Comparison of ENCODE assay signal across 18 mouse cellular contexts in the genomic region with DNA sequence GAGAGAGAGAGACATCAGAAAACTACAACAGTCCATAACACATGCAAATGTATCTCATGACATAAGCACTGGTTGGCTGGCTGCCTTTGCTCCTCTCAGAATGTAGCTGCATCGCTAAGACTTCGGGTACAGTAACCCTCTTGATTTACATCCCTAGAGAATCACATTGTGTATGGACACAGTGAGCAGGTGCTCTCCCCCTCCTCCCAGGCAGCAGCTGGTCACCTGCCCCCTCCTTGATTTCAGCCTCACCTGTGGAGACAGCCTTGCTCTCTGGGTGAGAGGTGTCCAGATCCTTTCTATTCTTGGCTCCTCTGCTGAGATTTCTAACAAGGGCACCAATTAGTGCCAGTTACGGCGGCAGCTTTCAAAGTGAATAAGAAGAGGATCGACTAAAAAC.
DNase-seq lines count a peak whose midpoint lies in the region; ATAC-seq and TF ChIP-seq lines count a peak whose summit lies in the region.
"Had no signal": no experiment of that assay in that cellular context is flagged by ENCODE, and none has a peak within 500 bp of the region (broad histone marks: within the 10 kb centered on the region; RNA-seq: fewer than 3 reads in every experiment).

No protein-coding gene starts in this region.

- H3K4me2 ChIP-seq in hindbrain, embryonic 13.5 days, result no peak overlapping the region
- no peak overlapping the region for H3K4me2 ChIP-seq in hindbrain, embryonic 11.5 days (replicated peaks; ENCODE audit: low read depth, low read length)
- H3K4me2 ChIP-seq: intestine, embryonic 15.5 days; liver, embryonic 13.5 days; stomach, embryonic 15.5 days had no signal

- H3K4me1 ChIP-seq in hindbrain, embryonic 13.5 days (replicated peaks), result peaks cover 2% of the 10 kb centered on the region; the same call in 1 of the 2 replicates
- H3K4me1 ChIP-seq in hindbrain, embryonic 11.5 days (replicated peaks; ENCODE audit: control insufficient read depth, insufficient read depth, low read length), result no peaks in the 10 kb centered on the region
- H3K4me1 ChIP-seq in lung, adult 2 months (ENCODE audit: control insufficient read depth, insufficient read depth, low read length), result no peaks in the 10 kb centered on the region
- H3K4me1 ChIP-seq: intestine, embryonic 15.5 days; limb, embryonic 10.5 days; liver, embryonic 13.5 days; stomach, embryonic 15.5 days had no signal

- H3K4me3 ChIP-seq in hindbrain, embryonic 13.5 days, result no peak overlapping the region
- H3K4me3 ChIP-seq in hindbrain, embryonic 11.5 days (ENCODE audit: low read depth, low read length), result no peak overlapping the region
- no peak overlapping the region for H3K4me3 ChIP-seq in lung, adult 2 months (replicated peaks; ENCODE audit: extremely low read depth, low read depth, low read length)
- H3K4me3 ChIP-seq: intestine, embryonic 15.5 days; limb, embryonic 10.5 days; liver, embryonic 13.5 days; stomach, embryonic 15.5 days had no signal

- no peak for TF ChIP-seq CTCF in lung, adult 2 months (IDR thresholded peaks at IDR 0.05; ENCODE audit: insufficient read depth, low read length)

- H3K9ac ChIP-seq in hindbrain, embryonic 13.5 days, result no peak overlapping the region
- no peak overlapping the region for H3K9ac ChIP-seq in hindbrain, embryonic 11.5 days (ENCODE audit: low read depth, low read length)
- H3K9ac ChIP-seq: intestine, embryonic 15.5 days; liver, embryonic 13.5 days; stomach, embryonic 15.5 days had no signal

- 53% methylated on average over 5 of the region's 5 CpGs for WGBS in hindbrain, embryonic 13.5 days
- 64% methylated on average over 5 of the region's 5 CpGs for WGBS in hindbrain, embryonic 11.5 days
- WGBS in lung, adult 2 months, result 61% methylated on average over 5 of the region's 5 CpGs

- H3K9me3 ChIP-seq in hindbrain, embryonic 13.5 days, result no peaks in the 10 kb centered on the region
- no peaks in the 10 kb centered on the region for H3K9me3 ChIP-seq in hindbrain, embryonic 11.5 days (ENCODE audit: control insufficient read depth, low read length)
- H3K9me3 ChIP-seq: intestine, embryonic 15.5 days; limb, embryonic 10.5 days; liver, embryonic 13.5 days; stomach, embryonic 15.5 days had no signal

- H3K27ac ChIP-seq in hindbrain, embryonic 13.5 days, result no peak overlapping the region
- no peak overlapping the region for H3K27ac ChIP-seq in hindbrain, embryonic 11.5 days (ENCODE audit: low read depth, low read length)
- H3K27ac ChIP-seq: intestine, embryonic 15.5 days; kidney, postnatal 0 days; limb, embryonic 10.5 days; liver, embryonic 13.5 days; stomach, embryonic 15.5 days had no signal

- H3K27me3 ChIP-seq in hindbrain, embryonic 13.5 days, result no peaks in the 10 kb centered on the region
- H3K27me3 ChIP-seq in hindbrain, embryonic 11.5 days (ENCODE audit: control insufficient read depth, insufficient read depth, low read length), result no peaks in the 10 kb centered on the region
- H3K27me3 ChIP-seq: intestine, embryonic 15.5 days; liver, embryonic 13.5 days; stomach, embryonic 15.5 days had no signal

- peak; percentile 22 to 40 for DNase-seq in cerebellum, postnatal 14 days
- DNase-seq in cerebellum, postnatal 4 days (ENCODE audit: low spot score in 2 of 2), result no peak
- no peak for DNase-seq in hindbrain, embryonic 11.5 days (ENCODE audit: low spot score)
- peak; percentile 39 to 40 for DNase-seq in right cerebral cortex, postnatal 10 days (ENCODE audit: low spot score in 2 of 2)
- no peak for DNase-seq in right cerebral cortex, adult 18-20 months
- DNase-seq in lung, adult 2 months, result no peak
- DNase-seq: cerebellum, adult 11 months; embryo, embryonic 11 days; heart, postnatal 10 days; liver, embryonic 13.5 days; lung, postnatal 4 days; thymus, postnatal 14 days had no signal

- H3K36me3 ChIP-seq in hindbrain, embryonic 13.5 days, result no peaks in the 10 kb centered on the region
- no peaks in the 10 kb centered on the region for H3K36me3 ChIP-seq in hindbrain, embryonic 11.5 days (ENCODE audit: control insufficient read depth, insufficient read depth, low read length)
- H3K36me3 ChIP-seq: intestine, embryonic 15.5 days; limb, embryonic 10.5 days; liver, embryonic 13.5 days; stomach, embryonic 15.5 days had no signal

- 0 out of 2 replicates have a peak, but pooled peaks have one; percentile 13 for ATAC-seq in hindbrain, embryonic 13.5 days (ENCODE audit: low FRiP score)
- no peak for ATAC-seq in hindbrain, embryonic 11.5 days (ENCODE audit: low FRiP score)
- ATAC-seq in erythroid progenitor cell, adult 5-6 weeks (replicated peaks; ENCODE audit: low FRiP score, poor library complexity, severe bottlenecking), result no peak
- ATAC-seq: intestine, embryonic 15.5 days had no signal

- TF ChIP-seq POLR2A in lung, adult 2 months (IDR thresholded peaks at IDR 0.05; ENCODE audit: borderline replicate concordance, extremely low read depth, low read depth, low read length), result no peak

Comparison
In these comparisons a context has a peak if more than half of its experiments do, and no peak if none do; other contexts are left out.
1. DNase-seq: peak in cerebellum, postnatal 14 days (2 of 2) and right cerebral cortex, postnatal 10 days (2 of 2); none in cerebellum, postnatal 4 days (0 of 2), hindbrain, embryonic 11.5 days (single experiment), right cerebral cortex, adult 18-20 months (single experiment) and lung, adult 2 months (single experiment).